Mouse (Mus musculus) bone marrow macrophage, adult 2 months (primary cell): ENCODE results near the gene Hsd17b11.

Source experiments
- CTCF ChIP-seq: IDR thresholded peaks from 2 replicates; pipeline ENCODE4 v1.5.1; 2012; ENCODE audit warnings: low read depth, mild to moderate bottlenecking, low read length, moderate library complexity
- POLR2A ChIP-seq: IDR thresholded peaks from 2 replicates; pipeline ENCODE4 v1.6.1; 2012; ENCODE audit warnings: mild to moderate bottlenecking, low read depth, low read length, borderline replicate concordance

- TF ChIP-seq CTCF (0 out of 2 replicates have a peak, but pooled peaks have one; percentile 6), POLR2A (no peak)
Measured at GRCm38 (mm10) chr5:104068751-104069150, 47.0 kb upstream of the Hsd17b11 start.
